Mouse (Mus musculus) right cerebral cortex, postnatal 14 days (tissue): Measurements from ENCODE around the gene Cbfb.

Source experiments
- DNase-seq: peaks from one replicate; pipeline ENCODE4 v3.0.0; 2022

Gene Cbfb

DNA sequence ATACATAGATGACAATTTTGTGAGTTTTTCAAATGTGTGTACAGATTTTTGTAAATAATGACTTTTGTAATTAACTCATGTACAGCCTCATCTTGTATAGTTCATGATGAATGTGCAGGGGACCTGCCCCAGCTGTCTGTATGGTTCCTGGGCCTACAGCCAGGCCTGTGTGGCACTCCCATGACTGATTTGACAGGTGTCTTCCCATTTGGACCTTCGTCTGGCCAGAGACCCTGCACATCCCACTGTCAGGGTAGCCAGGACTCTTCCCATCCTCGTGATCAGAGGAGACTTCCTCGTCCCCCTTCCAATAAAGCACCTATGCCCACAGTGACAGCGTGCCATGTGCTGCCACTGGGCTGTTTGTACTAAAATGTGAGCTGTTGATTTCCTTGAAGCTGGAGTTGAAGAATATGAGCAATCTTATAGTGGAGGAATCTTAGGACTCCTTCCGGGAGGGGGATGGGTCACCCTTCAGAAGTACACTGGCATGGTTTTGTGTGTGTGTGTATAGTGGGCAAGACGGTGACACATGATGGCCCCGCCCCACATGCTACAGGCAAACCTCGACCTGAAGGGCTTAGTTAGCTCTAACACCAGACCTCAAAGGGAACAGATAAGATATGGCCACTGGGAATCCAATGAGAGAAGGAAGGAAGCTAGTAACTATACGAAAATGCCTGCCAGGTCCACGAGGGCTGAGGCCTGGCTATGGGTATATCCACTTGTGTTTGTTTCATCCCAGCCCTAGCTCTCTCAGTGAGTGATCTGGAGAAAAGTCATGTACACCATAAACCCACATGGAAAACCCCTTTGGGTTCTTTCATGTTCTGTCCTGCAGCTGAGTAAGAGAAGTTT lies 82.4 kb downstream of the Cbfb start:
- no peak for DNase-seq

DNA sequence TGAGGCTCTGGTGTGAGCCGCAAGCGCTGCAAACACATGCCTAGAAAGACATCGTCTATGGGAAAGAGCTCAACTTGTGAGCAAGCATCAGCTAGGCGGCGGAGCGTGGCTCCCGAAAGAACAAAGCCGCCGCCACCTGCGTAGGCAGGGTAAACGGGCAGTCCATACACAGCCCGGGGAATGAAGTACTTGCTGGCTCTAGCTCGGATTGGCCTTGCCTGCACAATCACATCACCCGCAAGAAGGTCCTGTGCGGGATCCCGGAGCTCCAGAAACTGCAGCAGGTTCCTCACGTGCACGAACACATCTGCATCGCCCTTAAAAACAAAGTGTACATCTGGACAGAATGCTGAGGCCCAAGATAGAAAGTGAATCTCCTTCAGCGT lies 83.3 kb downstream of the Cbfb start:
- no peak for DNase-seq

DNA sequence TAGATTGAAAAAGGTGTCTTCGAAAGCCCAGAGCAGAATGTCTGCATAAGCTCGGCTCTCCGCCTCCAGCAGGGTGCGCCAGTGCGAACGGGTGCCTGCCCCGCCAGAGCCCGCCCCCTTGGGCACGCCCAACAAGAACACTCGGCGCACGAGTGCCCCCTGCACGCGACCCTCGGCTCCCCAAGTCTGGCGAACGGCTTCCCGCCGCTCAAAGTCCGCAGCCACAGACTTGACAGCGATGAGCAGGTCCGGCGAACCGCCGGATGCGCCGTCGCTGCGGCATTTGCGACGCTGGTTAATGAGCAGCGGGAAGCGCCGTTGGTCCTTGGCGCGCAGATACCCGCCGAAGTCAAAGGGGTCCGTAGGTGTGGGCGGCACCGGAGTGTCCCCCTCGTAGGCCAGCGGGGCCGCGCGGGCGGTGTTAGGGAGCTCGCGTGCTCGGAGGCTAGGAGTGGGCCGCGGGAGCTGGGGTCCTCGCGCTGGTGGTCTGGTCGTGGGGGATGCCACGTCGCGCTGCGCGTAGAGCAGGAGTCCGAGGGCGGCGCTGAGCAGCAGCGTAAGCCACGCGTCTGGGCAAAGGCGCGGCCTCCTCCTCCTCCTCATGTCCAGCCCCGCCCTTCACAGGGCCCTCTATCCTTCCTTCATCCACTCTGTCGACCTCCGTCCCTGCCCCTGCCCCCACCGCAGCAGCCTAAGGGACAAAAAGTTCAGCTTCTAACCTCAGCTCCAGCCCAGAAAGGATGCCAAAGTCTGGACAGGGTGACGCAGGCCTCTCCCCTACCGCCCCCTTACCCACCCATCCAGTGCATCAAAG lies 83.9 kb downstream of the Cbfb start:
- peak; percentile 95 for DNase-seq

DNA sequence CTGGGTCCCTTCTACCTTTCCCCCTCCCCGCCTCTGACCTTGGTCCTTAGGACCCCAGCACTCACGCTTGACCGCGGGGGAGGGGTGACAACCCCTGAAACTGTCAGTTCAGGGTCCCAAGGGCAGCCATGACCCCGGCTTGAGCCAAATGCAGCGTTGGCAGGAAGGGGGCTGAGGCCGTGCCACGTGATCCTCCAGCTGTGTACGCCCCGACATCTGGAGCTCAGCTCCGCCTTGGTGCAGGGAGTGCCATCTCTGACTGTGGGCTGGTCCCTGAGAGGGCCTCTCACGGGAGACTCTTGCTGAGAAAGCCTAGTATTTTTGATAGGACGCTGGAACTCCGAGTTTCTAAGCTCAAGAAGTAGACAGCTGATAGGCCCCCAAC lies 84.5 kb downstream of the Cbfb start, which contains the start of gene B3gnt9:
Gene B3gnt9, minus strand, starts transcription at position 188 of the 385 bp plus-strand sequence.
- DNase-seq: peak; percentile 38

DNA sequence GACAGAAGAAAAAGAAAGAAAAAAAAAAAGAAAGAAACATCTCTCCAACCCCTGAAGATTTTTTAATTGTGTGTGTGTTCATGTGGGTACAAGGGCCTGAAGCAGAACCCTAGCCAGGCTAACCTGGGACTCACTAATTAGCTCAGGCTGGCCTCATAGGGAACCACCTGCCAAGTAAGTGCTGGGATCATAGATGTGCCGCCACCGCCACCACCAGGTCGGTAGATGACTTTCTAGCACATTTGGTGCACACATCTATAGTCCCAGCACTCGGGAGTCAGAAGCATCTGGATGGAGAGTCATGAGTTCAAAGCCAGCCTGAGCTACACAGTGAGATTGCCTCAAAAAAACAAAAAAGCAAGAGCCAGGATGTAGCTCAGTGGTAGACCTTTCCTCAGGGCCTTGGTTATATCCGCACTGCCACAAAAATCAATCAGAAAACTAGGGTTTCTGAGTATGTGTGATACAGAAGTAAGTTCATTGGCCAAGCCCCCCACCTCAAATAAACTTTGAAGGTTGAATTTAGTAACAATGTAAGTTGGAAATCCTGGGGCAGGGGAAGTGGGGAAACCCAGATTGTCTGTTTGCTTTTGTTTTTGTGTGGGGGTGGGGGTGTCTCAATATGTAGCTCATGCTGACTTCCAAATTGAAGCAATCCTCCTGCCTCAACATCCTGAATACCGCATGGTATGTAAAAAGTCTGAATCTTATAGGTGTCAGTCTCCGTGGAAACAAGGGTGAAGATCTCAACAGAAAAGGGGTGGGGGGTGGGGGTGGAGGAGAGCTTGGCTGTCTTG lies 87.0 kb downstream of the Cbfb start:
- no peak for DNase-seq

DNA sequence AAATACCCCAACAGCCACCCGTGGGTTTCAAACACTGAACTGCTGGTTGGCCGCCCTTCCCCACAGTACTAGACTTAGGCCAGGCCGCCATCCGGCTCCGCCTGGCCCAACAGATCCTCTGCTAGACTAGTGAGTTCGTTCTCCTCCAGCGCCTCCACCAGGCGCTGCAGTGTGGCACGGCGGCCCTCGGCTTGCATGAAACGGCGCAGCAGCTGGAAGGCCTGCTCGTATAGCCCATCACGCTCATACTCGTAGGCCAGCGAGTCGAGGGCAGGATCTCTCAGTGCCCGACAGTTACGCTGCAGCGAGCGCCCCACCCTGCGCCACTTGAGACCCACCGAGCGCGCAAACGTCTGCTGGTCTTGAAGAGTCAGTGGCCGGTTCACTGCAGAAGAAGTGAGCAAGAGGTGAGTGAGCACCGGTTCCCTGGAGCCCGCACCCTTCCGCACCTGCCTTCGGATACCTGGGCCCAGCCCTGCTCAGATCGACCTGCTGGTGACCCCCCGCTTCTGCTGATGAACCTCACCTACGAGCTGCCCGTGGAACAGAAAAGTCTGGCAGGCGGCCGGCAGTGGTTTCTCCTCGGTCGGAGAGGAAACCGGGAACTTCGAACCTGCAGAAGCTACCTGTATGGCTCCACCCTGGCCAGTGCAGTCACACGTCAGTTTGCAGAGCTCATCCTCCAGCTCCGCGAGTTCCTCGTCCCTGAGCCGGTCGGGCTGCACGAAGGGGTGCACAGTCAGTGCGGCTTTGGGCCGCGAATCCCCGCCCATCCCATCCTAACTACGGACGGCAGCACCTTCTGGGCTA lies 88.6 kb downstream of the Cbfb start:
- DNase-seq: peak; percentile 45

DNA sequence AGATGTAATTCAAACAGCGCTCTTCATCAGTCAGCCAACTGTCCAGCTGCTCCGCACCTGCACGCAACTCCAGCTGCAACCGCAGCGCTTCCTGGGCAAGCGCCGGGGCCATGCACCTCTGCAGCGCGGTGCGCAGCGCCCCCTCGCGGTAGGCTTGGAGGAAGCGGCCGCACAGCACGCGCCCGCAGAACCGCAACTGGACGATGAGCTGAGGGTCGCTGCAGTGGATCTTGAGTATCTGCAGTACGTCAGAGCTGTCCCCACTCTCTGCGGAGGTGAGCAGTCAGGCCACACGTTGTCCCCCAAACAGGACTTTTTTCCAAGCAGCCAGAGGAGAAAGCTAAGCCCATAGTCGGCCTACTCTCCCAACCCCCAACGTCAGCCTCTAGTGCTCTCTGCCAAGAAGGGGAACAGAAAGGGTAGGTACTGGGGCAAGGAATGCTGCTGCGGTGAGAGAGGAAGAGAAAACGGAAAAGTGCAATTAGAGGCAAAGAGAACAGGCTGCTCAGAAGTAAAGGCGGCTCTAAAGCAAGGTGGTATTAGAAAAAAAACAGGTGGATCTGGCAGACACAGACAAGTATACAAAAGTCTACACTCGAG lies 89.3 kb downstream of the Cbfb start:
- peak; percentile 76 for DNase-seq

DNA sequence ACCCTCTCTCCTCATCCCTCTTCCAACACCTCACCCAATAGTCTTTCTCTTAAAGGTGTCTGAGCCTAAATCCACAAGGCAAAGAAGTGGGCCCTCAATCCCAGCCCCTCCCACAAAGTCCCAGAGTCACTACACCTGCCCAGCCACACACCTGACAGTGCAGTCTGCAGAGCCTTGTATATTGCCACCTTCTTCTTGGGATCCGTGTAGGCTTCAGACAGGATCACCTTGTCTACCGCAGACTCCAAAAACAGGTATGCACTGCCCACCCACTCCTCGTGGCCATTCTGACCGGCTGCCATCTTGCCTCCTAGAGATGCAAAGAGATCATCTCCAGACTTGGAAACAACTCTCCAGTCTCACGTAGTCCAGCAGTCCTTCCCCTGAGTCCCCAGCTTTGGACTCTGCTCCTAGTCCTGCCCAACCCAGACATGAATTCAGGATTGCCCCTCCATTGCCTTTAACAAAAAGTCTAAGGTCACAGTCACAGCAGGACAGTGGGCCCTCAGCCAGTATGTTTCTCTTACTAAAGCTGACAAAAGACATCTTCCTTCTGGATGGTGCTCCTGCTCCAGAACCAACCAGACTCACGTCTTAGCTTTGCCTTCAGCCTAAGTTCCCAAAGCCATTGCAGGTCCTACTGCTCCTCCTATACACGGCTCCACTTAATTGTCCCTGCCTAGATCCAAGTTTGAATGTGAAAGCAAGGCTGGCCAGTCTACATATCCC lies 90.1 kb downstream of the Cbfb start:
- DNase-seq: no peak

DNA sequence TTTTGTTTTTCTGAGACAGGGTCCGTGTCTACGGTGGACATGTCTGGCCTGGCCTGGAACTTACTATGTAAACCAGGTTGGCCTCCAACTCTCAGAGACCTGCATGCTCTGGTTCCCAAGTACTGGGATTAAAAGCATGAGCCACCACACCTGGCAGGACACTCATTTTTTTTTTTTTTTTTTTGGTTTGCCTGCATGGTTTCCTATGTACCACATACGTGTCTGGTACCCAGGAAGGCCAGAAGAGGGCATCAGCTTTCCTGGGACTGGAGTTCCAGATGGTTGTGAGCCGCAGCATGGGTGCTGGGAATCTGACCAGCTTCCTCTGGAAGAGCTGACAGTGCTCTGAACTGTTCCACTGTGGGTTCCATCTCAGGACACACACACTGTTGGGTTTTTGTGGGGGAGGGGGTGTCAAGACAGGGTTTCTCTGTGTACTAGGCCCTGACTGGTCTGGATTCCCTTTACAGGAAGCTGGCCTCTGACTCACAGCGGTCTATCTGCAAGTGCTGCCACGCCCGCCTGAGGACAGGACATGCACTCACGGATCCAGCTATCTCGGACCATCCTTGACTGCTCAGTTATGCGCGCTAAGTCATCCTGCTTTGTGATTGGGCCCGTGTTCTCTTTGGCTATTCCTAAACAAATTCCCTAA lies 91.0 kb downstream of the Cbfb start:
- no peak for DNase-seq

DNA sequence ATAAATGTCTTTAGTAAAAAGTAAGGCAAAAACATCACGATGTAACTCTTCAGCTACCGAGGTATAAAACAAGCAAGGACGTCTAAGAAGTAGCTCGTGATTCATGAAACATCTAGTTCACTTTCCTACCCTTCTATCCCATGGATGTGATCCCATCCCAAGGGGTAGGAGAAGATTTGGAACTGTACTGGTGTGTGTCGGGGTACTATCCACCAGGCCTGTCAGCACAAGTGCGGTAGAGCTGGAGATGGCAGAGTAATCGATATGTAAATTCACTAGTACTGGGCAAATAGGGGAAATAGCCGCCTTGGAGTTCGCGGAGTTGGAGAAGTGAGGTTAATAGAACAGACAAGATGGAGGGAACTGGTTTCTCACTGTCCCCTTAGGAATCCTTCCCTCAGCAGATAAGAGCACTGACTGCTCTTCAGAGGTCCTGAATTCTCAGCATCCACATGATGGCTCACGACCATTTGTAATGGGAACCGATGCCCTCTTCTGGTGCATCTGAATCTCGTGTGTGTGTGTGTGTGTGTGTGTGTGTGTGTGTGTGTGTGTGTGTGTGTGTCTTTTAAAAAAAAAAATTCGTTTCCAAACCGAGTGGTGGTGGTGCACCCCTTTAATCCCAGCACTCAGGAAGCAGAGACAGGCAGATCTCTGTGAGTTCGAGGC lies 92.9 kb downstream of the Cbfb start:
- DNase-seq: no peak

DNA sequence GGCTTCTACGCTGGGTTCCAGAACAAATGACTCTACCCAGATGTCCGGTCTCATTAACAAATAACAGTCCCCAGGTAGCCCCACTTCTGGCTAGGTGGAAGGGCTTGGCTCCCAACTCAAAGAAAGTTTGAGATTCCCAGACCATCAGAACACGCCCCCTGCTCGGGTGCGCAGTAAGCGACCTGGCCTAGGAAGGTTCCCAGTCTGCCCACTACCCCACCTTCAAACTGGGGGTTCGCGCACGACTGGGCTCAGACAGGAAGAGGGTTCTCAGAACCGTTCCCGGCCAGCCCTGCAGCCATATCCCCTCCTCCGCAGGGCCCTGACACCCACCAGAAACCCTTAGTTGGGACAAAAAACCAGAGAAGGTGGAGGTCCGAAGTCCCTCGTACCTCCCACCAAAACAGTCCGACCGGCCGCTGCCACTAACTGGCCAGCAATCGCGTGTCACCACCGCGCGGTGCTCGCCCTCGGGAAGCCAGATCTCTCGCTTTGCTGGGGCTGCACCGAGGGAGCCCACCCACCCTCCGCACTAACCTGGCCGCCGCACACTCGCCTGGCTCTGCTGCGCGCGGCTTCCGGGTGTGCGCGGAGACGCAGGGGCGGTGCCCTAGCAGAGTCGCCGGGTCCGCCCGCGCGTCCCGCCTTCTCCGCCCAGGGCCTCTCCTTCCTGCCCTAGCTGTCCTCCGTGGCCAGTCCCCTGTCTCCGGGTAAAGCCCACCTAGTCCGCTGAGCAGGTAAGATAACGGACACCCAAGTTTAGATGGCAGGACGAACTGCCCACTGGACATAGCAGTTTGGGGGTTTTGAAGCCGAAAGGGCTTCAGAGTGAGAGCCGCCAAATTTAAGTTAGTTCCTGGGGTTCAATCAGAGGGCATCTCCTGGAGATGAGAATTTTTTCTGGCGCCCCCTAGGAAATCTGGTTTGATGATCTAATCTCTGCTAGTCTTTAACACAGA lies 93.8 kb downstream of the Cbfb start, which contains the start of the genes Tradd and Fbxl8:
Gene Tradd, minus strand, starts transcription at position 586 of the 959 bp plus-strand sequence.
Gene Fbxl8, plus strand, starts transcription at position 625 of the 959 bp plus-strand sequence.
- peak; percentile 35 for DNase-seq

DNA sequence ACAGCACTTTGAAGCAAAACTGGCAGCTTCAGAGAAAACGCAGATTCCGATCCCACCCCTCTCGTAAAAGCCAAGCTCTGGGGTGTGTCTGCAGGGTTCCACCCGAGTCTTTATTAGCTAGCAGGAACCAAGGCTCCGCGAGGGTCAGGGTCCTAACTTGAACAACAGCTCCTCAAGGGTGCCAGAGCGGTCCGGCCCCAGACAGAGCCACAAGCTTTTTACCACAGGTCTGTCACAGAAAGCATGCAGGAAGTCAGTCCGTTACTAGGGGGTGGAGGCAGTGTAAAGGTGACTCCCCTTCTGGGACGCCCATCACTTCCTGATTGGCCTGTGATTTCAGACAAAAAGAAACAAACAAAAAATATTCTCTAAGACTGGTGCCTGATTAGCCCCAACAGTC lies 94.7 kb downstream of the Cbfb start:
- no peak for DNase-seq

DNA sequence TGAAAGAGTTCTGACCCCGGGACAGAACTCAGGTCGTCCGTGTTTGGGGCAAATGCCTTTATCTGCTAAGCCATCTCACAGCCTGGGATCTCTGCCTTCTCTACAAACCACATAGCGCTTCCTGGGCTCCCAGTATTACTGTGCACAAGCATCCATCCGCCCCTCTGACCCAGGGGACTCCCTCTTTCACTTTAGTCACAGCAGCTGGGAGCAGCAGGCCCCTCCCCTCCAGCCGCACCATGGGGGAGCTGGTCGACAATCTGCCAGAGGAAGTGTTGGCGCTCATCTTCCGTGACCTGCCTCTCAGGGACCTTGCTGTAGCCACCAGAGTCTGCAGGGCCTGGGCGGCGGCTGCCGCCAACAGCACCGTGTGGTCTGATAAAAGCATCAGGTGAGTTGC lies 96.3 kb downstream of the Cbfb start:
- no peak for DNase-seq
